Mouse (Mus musculus) intestine, embryonic 15.5 days (tissue): ENCODE results near the gene Dek. TPM values are rescaled to one million over a fixed set of nuclear protein-coding genes. Genes with fewer than 3 reads are reported as not detected.

ENCODE experiments used
- ATAC-seq: fragments of 200-750 bp; cut with Nextera tagmentation; 2 replicates; pipeline ENCODE4 v1.8.0; 2017; ENCODE audit warnings: moderate TSS enrichment, moderate library complexity
- H3K27ac ChIP-seq: fragments of 300-500 bp; sonication (generic); 2 replicates; pipeline ENCODE4 v1.5.1; 2015; ENCODE audit warnings: mild to moderate bottlenecking, inconsistent platforms
- H3K27me3 ChIP-seq: fragments of 300-500 bp; sonication (generic); replicated peaks from 2 replicates; pipeline ENCODE4 v1.6.1; 2015; ENCODE audit warnings: inconsistent platforms
- H3K36me3 ChIP-seq: fragments of 300-500 bp; sonication (generic); 2 replicates; pipeline ENCODE4 v1.6.1; 2015; ENCODE audit warnings: inconsistent platforms
- H3K4me1 ChIP-seq: fragments of 300-500 bp; sonication (generic); replicated peaks from 2 replicates; pipeline ENCODE4 v1.6.1; 2015; ENCODE audit warnings: inconsistent platforms
- H3K4me2 ChIP-seq: fragments of 300-500 bp; sonication (generic); replicated peaks from 2 replicates; pipeline ENCODE4 v1.6.1; 2015; ENCODE audit warnings: mild to moderate bottlenecking, inconsistent platforms
- H3K4me3 ChIP-seq: fragments of 300-500 bp; sonication (generic); replicated peaks from 2 replicates; pipeline ENCODE4 v1.5.1; 2015; ENCODE audit warnings: inconsistent platforms
- H3K9ac ChIP-seq: fragments of 300-500 bp; sonication (generic); 2 replicates; pipeline ENCODE4 v1.6.1; 2015; ENCODE audit warnings: inconsistent platforms
- H3K9me3 ChIP-seq: fragments of 300-500 bp; sonication (generic); 2 replicates; pipeline ENCODE4 v1.6.1; 2016; ENCODE audit warnings: inconsistent platforms
- WGBS: fragments of 180-500 bp; shearing (Covaris S2); methylation state at CpG from one replicate; pipeline ENCODE4 v1.1.7; 2015; 5-methylcytosine and 5-hydroxymethylcytosine counted together
- polyA plus RNA-seq: library from polyadenylated mRNA; unstranded; fragments of >200 nt; fragmentation: Nextera tagmentation; extraction: Ambion mirVana; gene quantifications from 2 replicates; pipeline ENCODE4 v1.2.1, GENCODE M21; 2015

Gene Dek
- polyA plus RNA-seq, 1 experiment from 2014 or later: 251 TPM

DNA sequence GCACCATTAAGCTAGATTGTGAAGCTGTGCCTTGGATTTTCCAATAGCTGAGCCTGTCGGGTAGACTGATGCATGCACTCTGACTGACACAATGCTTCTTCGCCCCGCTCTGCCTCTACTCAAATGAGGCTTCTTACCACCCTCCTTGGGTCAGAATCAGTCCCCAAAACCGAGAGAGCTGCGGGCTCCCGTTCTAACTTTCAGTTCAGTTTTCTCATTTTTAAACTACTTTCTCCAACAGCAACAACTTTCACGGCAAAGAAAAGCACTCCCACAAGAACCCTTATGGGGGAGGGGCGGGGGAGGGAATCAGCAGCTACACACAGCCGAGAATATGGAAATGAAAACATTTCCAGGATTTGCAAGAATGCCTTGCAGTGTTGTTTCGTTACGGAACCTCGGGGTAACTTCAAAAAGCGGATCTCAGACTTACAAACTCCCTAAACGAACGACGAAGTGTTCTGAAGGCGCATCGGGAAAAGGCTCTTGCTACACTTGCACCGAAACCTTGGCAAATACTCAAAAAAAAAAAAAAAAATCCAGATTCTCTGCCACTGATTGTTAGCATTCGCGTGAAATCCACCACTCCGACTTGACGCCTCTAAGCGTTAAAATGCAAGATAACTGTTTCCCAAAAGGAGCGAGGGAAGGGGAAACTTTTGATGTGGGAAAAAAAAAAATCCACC lies 1.0 kb downstream of the Dek start:
- no peaks in the 10 kb centered on the region for H3K9me3 ChIP-seq
- WGBS: under 1% methylated on average over 25 of the region's 25 CpGs
- peaks cover 18% of the 10 kb centered on the region for H3K4me1 ChIP-seq
- no peaks in the 10 kb centered on the region for H3K27me3 ChIP-seq
- H3K36me3 ChIP-seq: no peaks in the 10 kb centered on the region
- H3K27ac ChIP-seq: peak overlapping the region; percentile 100
- no peak for ATAC-seq
- H3K4me2 ChIP-seq: peak overlapping the region; percentile 64
- H3K4me3 ChIP-seq: peak overlapping the region; percentile 96
- peak overlapping the region; percentile 96 for H3K9ac ChIP-seq

DNA sequence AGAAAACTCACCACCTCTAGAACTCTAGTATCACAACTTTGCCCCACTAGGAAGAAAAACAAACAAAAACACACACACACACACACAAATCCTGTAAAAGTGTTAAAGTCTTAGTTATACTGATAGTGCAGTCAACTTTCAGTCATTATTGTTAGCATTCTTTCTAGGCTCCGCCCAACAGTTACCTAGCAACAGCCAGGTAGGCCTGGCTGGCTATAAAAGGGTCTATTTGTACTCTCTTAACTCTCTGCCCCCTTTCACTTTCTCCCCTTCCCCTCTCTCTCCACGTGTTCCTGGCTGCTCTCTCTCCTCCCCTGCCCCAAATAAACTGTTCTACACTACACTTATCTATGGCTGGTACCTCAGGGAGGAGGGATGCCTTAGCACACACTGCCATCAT lies 1.9 kb downstream of the Dek start:
- Histone ChIP-seq H3K4me2 (peak overlapping the region; percentile 64), H3K27ac (no peak overlapping the region), H3K4me3 (peak overlapping the region; percentile 26), H3K4me1 (peaks cover 18% of the 10 kb centered on the region), H3K27me3 (no peaks in the 10 kb centered on the region), H3K9ac (no peak overlapping the region), H3K9me3 (no peaks in the 10 kb centered on the region), H3K36me3 (peaks cover 2% of the 10 kb centered on the region; the same call in 1 of the 2 replicates)
- 15% methylated on average over 2 of the region's 2 CpGs for WGBS
- no peak for ATAC-seq

DNA sequence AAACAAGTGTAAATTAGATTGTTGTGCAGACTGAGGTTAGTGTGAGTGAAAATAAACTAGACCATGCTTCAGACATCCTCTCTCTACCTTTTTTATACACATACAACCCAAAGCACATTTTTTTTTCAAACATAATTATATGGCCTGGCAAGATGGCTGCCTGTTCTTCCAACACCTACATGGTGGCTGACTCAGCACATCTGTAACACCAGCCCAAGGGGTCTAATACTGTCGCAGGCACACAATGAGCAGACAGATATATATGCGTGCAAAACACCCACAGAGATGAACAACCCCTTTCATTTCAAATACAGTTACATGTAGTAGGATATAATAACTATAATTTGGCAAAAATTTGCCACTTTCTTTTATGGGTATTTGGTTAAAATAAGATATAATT lies 5.4 kb downstream of the Dek start:
- no peak for ATAC-seq
- no peaks in the 10 kb centered on the region for H3K27me3 ChIP-seq
- no peaks in the 10 kb centered on the region for H3K9me3 ChIP-seq
- peaks cover 14% of the 10 kb centered on the region for H3K4me1 ChIP-seq
- H3K27ac ChIP-seq: no peak overlapping the region
- no peak overlapping the region for H3K9ac ChIP-seq
- H3K4me3 ChIP-seq: no peak overlapping the region
- H3K4me2 ChIP-seq: no peak overlapping the region
- peaks cover 7% of the 10 kb centered on the region; the same call in 1 of the 2 replicates for H3K36me3 ChIP-seq
- WGBS: 91% methylated on average over 2 of the region's 2 CpGs

DNA sequence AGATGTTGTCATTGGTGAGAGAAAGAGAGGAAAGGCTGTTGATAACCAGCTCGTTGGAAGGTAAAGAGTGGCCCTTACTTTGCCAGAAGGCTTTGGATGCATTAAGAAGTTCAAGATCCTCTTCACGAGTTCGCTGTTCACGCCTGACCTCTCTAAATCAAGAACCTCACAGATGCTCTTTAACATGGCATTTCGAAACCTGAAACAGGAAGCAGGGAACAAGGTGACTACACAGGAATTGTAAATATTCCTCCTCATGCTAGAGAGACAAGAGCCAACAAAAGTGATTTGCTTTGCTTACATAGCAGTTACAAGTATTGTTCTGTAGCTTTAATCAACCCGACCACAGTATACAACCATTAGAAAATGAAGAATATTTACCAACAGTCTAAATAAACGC lies 6.7 kb downstream of the Dek start:
- Histone ChIP-seq H3K9ac (no peak overlapping the region), H3K27ac (no peak overlapping the region), H3K4me3 (no peak overlapping the region), H3K9me3 (no peaks in the 10 kb centered on the region), H3K4me2 (no peak overlapping the region), H3K27me3 (no peaks in the 10 kb centered on the region), H3K4me1 (peaks cover 13% of the 10 kb centered on the region), H3K36me3 (peaks cover 7% of the 10 kb centered on the region; the same call in 1 of the 2 replicates)
- ATAC-seq: no peak
- WGBS: 76% methylated on average over 7 of the region's 7 CpGs

DNA sequence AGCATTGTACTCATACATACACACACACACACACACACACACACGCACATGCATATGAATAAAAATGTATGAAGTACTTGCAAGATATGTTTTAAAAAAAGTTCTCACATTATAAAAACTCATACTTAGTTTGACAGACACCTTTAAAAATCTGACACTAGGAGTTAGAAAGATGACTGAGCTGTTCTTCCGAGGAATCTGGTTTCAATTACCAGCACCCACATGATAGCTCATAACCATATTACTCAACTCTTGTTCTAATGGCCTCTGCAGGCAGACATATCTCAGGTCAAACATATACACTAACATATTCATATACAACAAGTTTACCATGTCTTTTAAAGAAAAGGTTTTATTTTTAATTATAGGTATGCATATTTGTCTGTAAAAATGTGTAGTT lies 9.4 kb downstream of the Dek start:
- no peak for ATAC-seq
- 85% methylated on average over 2 of the region's 2 CpGs for WGBS

DNA sequence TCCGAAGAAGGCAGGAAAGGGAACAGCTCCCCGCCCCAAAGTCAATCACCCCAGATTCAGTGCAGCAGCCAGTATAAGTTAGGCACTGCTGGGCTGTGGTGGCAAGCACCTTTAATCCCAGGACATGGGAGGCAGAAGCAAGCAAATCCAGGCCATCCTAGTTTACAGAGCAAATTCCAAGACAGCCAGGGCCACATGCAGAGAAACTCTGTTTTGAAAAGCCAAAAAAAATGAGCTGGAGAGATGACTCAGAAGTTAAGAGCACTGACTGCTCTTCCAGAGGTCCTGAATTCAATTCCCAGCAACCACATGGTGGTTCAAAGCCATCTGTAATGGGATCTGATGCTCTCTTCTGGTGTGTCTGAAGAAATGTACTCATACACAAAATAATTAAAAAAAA lies 12.2 kb downstream of the Dek start:
- no peak overlapping the region for H3K27ac ChIP-seq
- 93% methylated on average over 2 of the region's 2 CpGs for WGBS
- H3K27me3 ChIP-seq: no peaks in the 10 kb centered on the region
- no peak overlapping the region for H3K9ac ChIP-seq
- peaks cover 8% of the 10 kb centered on the region; the same call in 1 of the 2 replicates for H3K36me3 ChIP-seq
- H3K4me3 ChIP-seq: no peak overlapping the region
- H3K9me3 ChIP-seq: no peaks in the 10 kb centered on the region
- H3K4me2 ChIP-seq: no peak overlapping the region
- H3K4me1 ChIP-seq: no peaks in the 10 kb centered on the region
- no peak for ATAC-seq

More for the DNA sequence above, 9.4 kb downstream of the Dek start:
- peaks cover 7% of the 10 kb centered on the region; the same call in 1 of the 2 replicates for H3K36me3 ChIP-seq
- H3K27me3 ChIP-seq: no peaks in the 10 kb centered on the region
- H3K9ac ChIP-seq: no peak overlapping the region
- no peak overlapping the region for H3K4me2 ChIP-seq
- no peaks in the 10 kb centered on the region for H3K4me1 ChIP-seq
- H3K4me3 ChIP-seq: no peak overlapping the region
- H3K9me3 ChIP-seq: no peaks in the 10 kb centered on the region
- no peak overlapping the region for H3K27ac ChIP-seq

DNA sequence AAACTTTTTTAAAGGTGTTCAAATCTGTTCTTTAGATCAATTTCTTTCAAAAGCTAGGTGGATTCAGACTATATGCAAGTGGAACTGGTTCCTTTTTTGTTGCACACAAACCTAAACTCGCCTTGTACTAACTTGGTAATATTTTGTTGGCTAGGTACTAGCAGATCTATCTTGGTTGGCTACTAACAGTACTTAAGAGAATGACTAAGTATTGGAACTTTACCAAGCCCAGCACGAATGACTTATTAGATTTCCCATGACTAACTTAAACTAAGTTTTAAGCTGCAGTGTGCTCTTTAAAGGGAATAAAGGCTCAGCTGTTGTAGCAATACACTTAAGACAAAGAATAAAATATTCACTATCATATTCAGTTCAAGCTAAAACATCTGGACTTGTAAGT lies 16.7 kb downstream of the Dek start:
- Histone ChIP-seq H3K27ac (no peak overlapping the region), H3K4me1 (no peaks in the 10 kb centered on the region), H3K9ac (no peak overlapping the region), H3K4me3 (no peak overlapping the region), H3K4me2 (no peak overlapping the region), H3K9me3 (no peaks in the 10 kb centered on the region), H3K27me3 (no peaks in the 10 kb centered on the region), H3K36me3 (0 out of 2 replicates have a peak, but pooled peaks cover 4% of the 10 kb centered on the region)
- ATAC-seq: no peak
- 77% methylated on average over 2 of the region's 2 CpGs for WGBS

DNA sequence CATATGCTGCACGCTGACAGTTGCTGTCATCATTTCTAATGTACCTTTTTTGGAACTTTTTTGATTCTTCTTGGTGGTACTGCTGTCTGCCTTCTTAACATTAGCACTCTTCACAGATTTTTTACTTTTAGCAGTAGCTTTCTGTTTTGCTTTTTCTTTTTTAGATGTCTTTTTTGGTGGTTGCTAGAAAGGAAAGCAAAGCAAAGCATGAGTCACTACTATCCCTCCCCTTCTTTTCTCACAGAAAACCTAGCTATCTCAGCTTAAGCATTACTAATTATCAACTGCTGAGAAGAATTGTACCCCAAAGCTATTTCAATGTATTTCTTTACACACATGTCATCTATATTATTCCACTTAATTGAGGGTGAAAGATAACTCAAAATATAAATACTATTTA lies 17.6 kb downstream of the Dek start:
- Histone ChIP-seq H3K4me3 (no peak overlapping the region), H3K4me1 (no peaks in the 10 kb centered on the region), H3K27ac (no peak overlapping the region), H3K36me3 (0 out of 2 replicates have a peak, but pooled peaks cover 4% of the 10 kb centered on the region), H3K4me2 (no peak overlapping the region), H3K9me3 (no peaks in the 10 kb centered on the region), H3K27me3 (no peaks in the 10 kb centered on the region), H3K9ac (no peak overlapping the region)
- WGBS: 85% methylated on average over 1 of the region's 1 CpGs
- ATAC-seq: no peak

DNA sequence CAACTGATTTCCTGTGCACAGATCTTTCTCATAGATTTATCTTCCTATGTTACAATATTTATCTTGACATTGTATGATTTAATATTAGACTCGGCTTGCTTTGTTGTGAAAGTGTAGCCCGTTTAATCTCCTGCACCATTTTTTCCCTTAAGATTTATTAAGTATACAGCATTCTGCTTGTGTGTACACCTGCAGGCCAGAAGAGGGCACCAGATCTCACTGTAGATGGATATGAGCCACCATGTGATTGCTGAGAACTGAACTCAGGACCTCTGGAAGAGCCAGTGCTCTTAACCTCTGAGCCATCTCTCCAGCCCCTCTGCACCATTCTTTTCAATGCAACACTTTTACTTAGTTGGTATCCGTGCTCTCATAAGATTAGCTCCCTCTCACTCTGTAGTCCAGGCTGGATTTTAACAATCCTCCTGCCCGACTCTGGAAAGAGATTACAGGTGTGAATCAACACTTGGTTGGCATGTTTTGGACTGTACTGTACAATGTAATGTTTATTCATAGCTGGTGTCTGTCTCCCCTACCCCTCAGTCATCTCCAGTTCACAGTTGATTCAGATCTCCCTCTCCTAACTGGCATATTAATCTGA lies 25.0 kb downstream of the Dek start:
- Histone ChIP-seq H3K9ac (no peak overlapping the region), H3K27ac (no peak overlapping the region), H3K4me1 (no peaks in the 10 kb centered on the region), H3K36me3 (peaks cover 4% of the 10 kb centered on the region; the same call in 1 of the 2 replicates), H3K27me3 (no peaks in the 10 kb centered on the region), H3K4me3 (no peak overlapping the region), H3K4me2 (no peak overlapping the region), H3K9me3 (no peaks in the 10 kb centered on the region)
- ATAC-seq: no peak
- WGBS: 91% methylated on average over 4 of the region's 4 CpGs

DNA sequence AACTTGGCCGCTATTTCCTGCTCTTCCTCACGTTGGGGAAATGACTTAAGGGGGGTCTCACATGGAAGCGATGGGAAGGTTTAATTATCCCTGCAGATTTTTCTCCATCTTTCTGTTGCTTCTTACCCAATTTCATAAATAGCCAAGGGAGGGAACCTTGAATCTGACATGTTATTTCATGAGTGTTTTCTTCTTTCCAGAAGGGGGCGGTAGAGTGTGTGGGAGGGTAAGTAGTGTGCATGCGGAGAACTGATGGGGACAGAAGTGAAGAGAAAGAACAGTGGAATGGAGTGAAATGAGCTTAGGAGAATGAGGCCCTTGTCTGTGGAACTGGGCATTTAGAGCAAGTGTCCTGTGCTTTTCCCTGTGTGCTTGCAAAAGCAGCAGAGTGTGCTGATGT lies 27.2 kb downstream of the Dek start:
- Histone ChIP-seq H3K27me3 (no peaks in the 10 kb centered on the region), H3K27ac (no peak overlapping the region), H3K4me2 (no peak overlapping the region), H3K9ac (no peak overlapping the region), H3K4me1 (no peaks in the 10 kb centered on the region), H3K4me3 (no peak overlapping the region), H3K36me3 (peaks cover 4% of the 10 kb centered on the region; the same call in 1 of the 2 replicates), H3K9me3 (no peaks in the 10 kb centered on the region)
- no peak for ATAC-seq
- 69% methylated on average over 5 of the region's 5 CpGs for WGBS

DNA sequence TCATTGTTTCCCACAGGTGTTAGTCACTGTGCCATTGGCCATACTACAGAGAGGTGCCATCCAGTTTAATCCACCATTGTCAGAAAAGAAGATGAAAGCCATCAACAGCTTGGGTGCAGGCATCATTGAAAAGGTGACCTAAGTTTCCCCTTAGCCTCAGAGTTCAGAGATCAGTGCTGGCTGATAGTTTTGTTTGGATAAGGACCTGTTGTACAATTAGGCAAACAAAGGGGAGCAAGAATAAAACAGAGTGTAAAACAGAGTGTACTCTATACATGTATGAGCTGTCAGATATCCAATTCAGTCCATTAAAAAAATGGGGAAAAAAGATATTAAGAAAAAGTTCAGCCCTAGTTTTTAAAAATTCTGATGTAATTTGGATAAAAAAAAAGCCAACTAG lies 28.6 kb downstream of the Dek start:
- no peaks in the 10 kb centered on the region for H3K27me3 ChIP-seq
- peaks cover 4% of the 10 kb centered on the region; the same call in 1 of the 2 replicates for H3K36me3 ChIP-seq
- H3K9me3 ChIP-seq: no peaks in the 10 kb centered on the region
- no peak overlapping the region for H3K4me2 ChIP-seq
- H3K4me1 ChIP-seq: no peaks in the 10 kb centered on the region
- no peak overlapping the region for H3K4me3 ChIP-seq
- no peak for ATAC-seq
- H3K27ac ChIP-seq: no peak overlapping the region
- no peak overlapping the region for H3K9ac ChIP-seq

DNA sequence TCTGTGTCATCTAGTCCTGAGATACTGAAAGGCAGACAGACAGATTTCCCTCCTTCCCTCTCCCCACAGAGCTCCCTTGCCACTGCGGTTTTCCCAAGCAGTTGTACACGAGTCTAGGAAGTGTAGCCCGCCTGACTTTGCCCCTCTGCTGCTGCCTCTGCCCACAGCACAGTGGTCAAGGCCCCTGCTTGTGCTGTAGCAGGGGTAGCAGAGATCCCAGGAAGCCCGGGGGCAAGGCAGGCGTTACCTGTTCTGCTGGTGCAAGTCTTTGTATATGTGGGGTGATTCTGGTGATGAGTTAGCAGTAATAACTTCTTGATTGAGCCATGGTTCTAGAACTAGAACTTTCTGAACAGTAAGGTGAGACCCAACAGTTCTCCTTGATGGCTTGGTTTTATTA lies 29.8 kb downstream of the Dek start:
- Histone ChIP-seq H3K36me3 (peaks cover 6% of the 10 kb centered on the region; the same call in 1 of the 2 replicates), H3K9ac (no peak overlapping the region), H3K27ac (no peak overlapping the region), H3K4me2 (no peak overlapping the region), H3K4me1 (no peaks in the 10 kb centered on the region), H3K9me3 (no peaks in the 10 kb centered on the region), H3K4me3 (no peak overlapping the region), H3K27me3 (no peaks in the 10 kb centered on the region)
- no peak for ATAC-seq
- 79% methylated on average over 5 of the region's 5 CpGs for WGBS

DNA sequence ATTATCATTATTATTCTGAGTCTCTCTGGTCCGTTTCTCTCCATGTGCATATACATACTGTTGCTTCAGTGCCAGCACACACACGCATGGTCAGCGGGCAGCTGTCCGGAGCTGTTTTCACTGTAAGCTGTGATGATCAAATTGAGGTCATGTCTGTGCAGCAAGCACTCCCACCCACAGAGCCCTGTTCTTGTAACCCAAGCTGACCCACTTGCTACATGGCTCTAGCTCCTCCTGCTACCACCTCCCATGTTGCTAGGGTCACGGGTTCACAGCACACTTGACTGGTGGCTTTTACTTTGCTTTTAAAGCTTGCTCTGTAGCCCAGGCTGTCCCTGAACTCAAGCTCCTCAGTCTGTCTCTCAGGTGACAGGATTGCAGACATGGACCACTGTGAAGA lies 33.5 kb downstream of the Dek start:
- Histone ChIP-seq H3K9ac (no peak overlapping the region), H3K36me3 (0 out of 2 replicates have a peak, but pooled peaks cover 3% of the 10 kb centered on the region), H3K9me3 (no peaks in the 10 kb centered on the region), H3K4me2 (no peak overlapping the region), H3K27ac (no peak overlapping the region), H3K4me1 (no peaks in the 10 kb centered on the region), H3K27me3 (no peaks in the 10 kb centered on the region), H3K4me3 (no peak overlapping the region)
- no peak for ATAC-seq
- 89% methylated on average over 5 of the region's 5 CpGs for WGBS
